Comparison of ENCODE assay signal across 11 mouse cellular contexts in the genomic region with DNA sequence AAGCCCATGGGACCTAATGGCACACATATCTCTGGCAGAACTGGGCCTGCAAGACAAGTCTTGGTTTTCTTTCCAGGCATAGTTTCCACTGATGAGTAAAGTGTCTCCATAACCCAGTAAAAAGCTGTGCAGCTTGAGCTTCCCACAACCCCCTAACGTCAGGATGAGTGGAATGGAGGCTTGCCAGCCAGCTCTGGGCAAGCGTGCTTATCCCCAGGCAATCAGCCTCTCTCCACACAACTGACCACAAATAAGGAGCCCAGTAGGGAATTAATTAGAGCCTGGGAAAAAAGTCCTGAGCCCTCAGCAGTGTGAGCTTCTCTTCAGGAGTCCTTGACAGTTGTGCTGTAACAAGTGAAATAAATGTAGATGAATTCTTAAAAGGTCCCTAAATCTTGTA. TPM values are rescaled to one million over a fixed set of nuclear protein-coding genes. Genes with fewer than 3 reads are reported as not detected.
DNase-seq lines count a peak whose midpoint lies in the region; ATAC-seq and TF ChIP-seq lines count a peak whose summit lies in the region.
"Had no signal": no experiment of that assay in that cellular context is flagged by ENCODE, and none has a peak within 500 bp of the region (broad histone marks: within the 10 kb centered on the region; RNA-seq: fewer than 3 reads in every experiment).

No protein-coding gene starts in this region.

- H3K4me2 ChIP-seq in hindbrain, embryonic 16.5 days (ENCODE audit: low read length): no peak overlapping the region
- H3K4me2 ChIP-seq in hindbrain, embryonic 11.5 days (replicated peaks; ENCODE audit: low read depth, low read length): no peak overlapping the region
- no peak overlapping the region for H3K4me2 ChIP-seq in kidney, embryonic 14.5 days (replicated peaks; ENCODE audit: low read depth, low read length)
- H3K4me2 ChIP-seq: limb, embryonic 15.5 days; midbrain, embryonic 12.5 days had no signal

- H3K27me3 ChIP-seq in hindbrain, embryonic 16.5 days (replicated peaks; ENCODE audit: control insufficient read depth, insufficient read depth, low read length): no peaks in the 10 kb centered on the region
- no peaks in the 10 kb centered on the region for H3K27me3 ChIP-seq in hindbrain, embryonic 11.5 days (ENCODE audit: control insufficient read depth, insufficient read depth, low read length)
- H3K27me3 ChIP-seq in cerebellum, adult 2 months (ENCODE audit: control insufficient read depth, insufficient read depth, low read length): no peaks in the 10 kb centered on the region
- no peaks in the 10 kb centered on the region for H3K27me3 ChIP-seq in kidney, embryonic 14.5 days (ENCODE audit: control insufficient read depth, insufficient read depth, low read length)
- H3K27me3 ChIP-seq: limb, embryonic 15.5 days; midbrain, embryonic 12.5 days had no signal

- no peaks in the 10 kb centered on the region for H3K9me3 ChIP-seq in hindbrain, embryonic 16.5 days (ENCODE audit: control insufficient read depth, low read length)
- no peaks in the 10 kb centered on the region for H3K9me3 ChIP-seq in hindbrain, embryonic 11.5 days (ENCODE audit: control insufficient read depth, low read length)
- H3K9me3 ChIP-seq in kidney, embryonic 14.5 days (ENCODE audit: control insufficient read depth, low read length): no peaks in the 10 kb centered on the region
- H3K9me3 ChIP-seq: limb, embryonic 15.5 days; midbrain, embryonic 12.5 days had no signal

- H3K27ac ChIP-seq in hindbrain, embryonic 16.5 days (ENCODE audit: low read depth, low read length): no peak overlapping the region
- H3K27ac ChIP-seq in hindbrain, embryonic 11.5 days (ENCODE audit: low read depth, low read length): no peak overlapping the region
- H3K27ac ChIP-seq in cerebellum, adult 2 months (ENCODE audit: insufficient read depth, low read length): no peak overlapping the region
- no peak overlapping the region for H3K27ac ChIP-seq in kidney, embryonic 14.5 days (ENCODE audit: low read depth, low read length)
- H3K27ac ChIP-seq: limb, embryonic 15.5 days; midbrain, embryonic 12.5 days had no signal

- intact Hi-C loops in gastrocnemius, postnatal 14 days (cut with DNase I; ENCODE audit: low total_unique reads): no loop called here

- no peak for TF ChIP-seq POLR2A in cerebellum, adult 2 months (IDR thresholded peaks at IDR 0.05; ENCODE audit: borderline replicate concordance, insufficient read depth, low read length)

- H3K9ac ChIP-seq in hindbrain, embryonic 16.5 days (ENCODE audit: low read depth, low read length): no peak overlapping the region
- no peak overlapping the region for H3K9ac ChIP-seq in hindbrain, embryonic 11.5 days (ENCODE audit: low read depth, low read length)
- no peak overlapping the region for H3K9ac ChIP-seq in kidney, embryonic 14.5 days (ENCODE audit: low read depth, low read length)
- H3K9ac ChIP-seq: limb, embryonic 15.5 days; midbrain, embryonic 12.5 days had no signal

- no peaks in the 10 kb centered on the region for H3K36me3 ChIP-seq in hindbrain, embryonic 16.5 days (ENCODE audit: control insufficient read depth, insufficient read depth, low read length)
- no peaks in the 10 kb centered on the region for H3K36me3 ChIP-seq in hindbrain, embryonic 11.5 days (ENCODE audit: control insufficient read depth, insufficient read depth, low read length)
- H3K36me3 ChIP-seq in kidney, embryonic 14.5 days (ENCODE audit: control insufficient read depth, insufficient read depth, low read length): no peaks in the 10 kb centered on the region
- H3K36me3 ChIP-seq: limb, embryonic 15.5 days; midbrain, embryonic 12.5 days had no signal

- no peak for TF ChIP-seq CTCF in cerebellum, adult 2 months (IDR thresholded peaks at IDR 0.05; ENCODE audit: borderline replicate concordance, insufficient read depth, low read depth, low read length)

- H3K4me3 ChIP-seq in hindbrain, embryonic 16.5 days (ENCODE audit: low read length): no peak overlapping the region
- H3K4me3 ChIP-seq in hindbrain, embryonic 11.5 days (ENCODE audit: low read depth, low read length): no peak overlapping the region
- no peak overlapping the region for H3K4me3 ChIP-seq in cerebellum, adult 2 months (replicated peaks; ENCODE audit: insufficient read depth, low read depth, low read length)
- H3K4me3 ChIP-seq in kidney, embryonic 14.5 days (ENCODE audit: low read length): no peak overlapping the region
- H3K4me3 ChIP-seq: limb, embryonic 15.5 days; midbrain, embryonic 12.5 days had no signal

- H3K4me1 ChIP-seq in hindbrain, embryonic 16.5 days (ENCODE audit: control insufficient read depth, insufficient read depth, low read depth, low read length): no peaks in the 10 kb centered on the region; the same call in 1 of the 2 replicates
- no peaks in the 10 kb centered on the region for H3K4me1 ChIP-seq in hindbrain, embryonic 11.5 days (replicated peaks; ENCODE audit: control insufficient read depth, insufficient read depth, low read length)
- H3K4me1 ChIP-seq in cerebellum, adult 2 months (ENCODE audit: control insufficient read depth, insufficient read depth, low read length): 0 out of 2 replicates have a peak, but pooled peaks cover 2% of the 10 kb centered on the region
- no peaks in the 10 kb centered on the region for H3K4me1 ChIP-seq in kidney, embryonic 14.5 days (ENCODE audit: control insufficient read depth, insufficient read depth, low read length)
- H3K4me1 ChIP-seq: limb, embryonic 15.5 days; midbrain, embryonic 12.5 days had no signal

- DNase-seq in hindbrain, embryonic 11.5 days (ENCODE audit: low spot score): no peak
- DNase-seq in cerebellum, adult 2 months: peak; percentile 19 to 39
- peak; percentile 75 for DNase-seq in gastrocnemius, postnatal 14 days
- DNase-seq in right cerebral cortex, adult 2 months (ENCODE audit: low spot score in 2 of 2): peak; percentile 41 to 48
- DNase-seq in urinary bladder, postnatal 36 days (ENCODE audit: low spot score in 2 of 2): no peak

- ATAC-seq in hindbrain, embryonic 16.5 days: peak; percentile 86
- ATAC-seq in hindbrain, embryonic 11.5 days (ENCODE audit: low FRiP score): no peak
- ATAC-seq in kidney, embryonic 14.5 days (ENCODE audit: low FRiP score, low TSS enrichment): no peak
- ATAC-seq in megakaryocyte-erythroid progenitor cell, adult 5-6 weeks (replicated peaks; ENCODE audit: low FRiP score, low TSS enrichment, poor library complexity, severe bottlenecking): no peak
- ATAC-seq: intestine, postnatal 0 days had no signal

- WGBS in hindbrain, embryonic 16.5 days: 27% methylated on average over 2 of the region's 2 CpGs
- 46% methylated on average over 2 of the region's 2 CpGs for whole genome bisulfite sequencing in hindbrain, embryonic 11.5 days
- WGBS in cerebellum, adult 2 months: 4% methylated on average over 2 of the region's 2 CpGs
- WGBS in kidney, embryonic 14.5 days: 67% methylated on average over 2 of the region's 2 CpGs

RNA-seq across cellular contexts. Expression of a gene that starts 9.1 kb away (rescaled TPM):
- polyA plus RNA-seq in hindbrain, embryonic 16.5 days (2015; fragmentation: Nextera tagmentation; extraction: Ambion mirVana): 0.21 and 0.59 TPM in 2 replicates
- polyA plus RNA-seq in hindbrain, embryonic 11.5 days (2014; fragmentation: Nextera tagmentation; extraction: Ambion mirVana): 0.20 and 1.5 TPM in 2 replicates
- 13.3 and 14.2 TPM in 2 replicates for polyA plus RNA-seq in cerebellum, adult 2 months (2012; rRNA removed)
- total RNA-seq in gastrocnemius, postnatal 14 days (2021): not detected
- polyA plus RNA-seq in kidney, embryonic 14.5 days (2014; fragmentation: Nextera tagmentation; extraction: Ambion mirVana): not detected in 2 replicates
- total RNA-seq in megakaryocyte-erythroid progenitor cell, adult 5-6 weeks (2014; fragmentation: Nextera tagmentation): not detected in 2 replicates
- total RNA-seq in megakaryocyte-erythroid progenitor cell, adult 5-6 weeks (2017): not detected in 2 replicates
- polyA plus RNA-seq: intestine, postnatal 0 days; limb, embryonic 15.5 days; midbrain, embryonic 12.5 days had no signal

RNA-seq across cellular contexts. Expression of a gene that starts 26.7 kb away (rescaled TPM):
- 78.4 and 85.6 TPM in 2 replicates for polyA plus RNA-seq in hindbrain, embryonic 16.5 days (2015; fragmentation: Nextera tagmentation; extraction: Ambion mirVana)
- 214 and 232 TPM in 2 replicates for polyA plus RNA-seq in hindbrain, embryonic 11.5 days (2014; fragmentation: Nextera tagmentation; extraction: Ambion mirVana)
- 357 and 409 TPM in 2 replicates for polyA plus RNA-seq in cerebellum, adult 2 months (2012; rRNA removed)
- 100 to 1,000 TPM; 256 TPM for total RNA-seq in gastrocnemius, postnatal 14 days (2021)
- polyA plus RNA-seq in kidney, embryonic 14.5 days (2014; fragmentation: Nextera tagmentation; extraction: Ambion mirVana): 314 and 409 TPM in 2 replicates
- 3,965 and 4,066 TPM in 2 replicates for total RNA-seq in megakaryocyte-erythroid progenitor cell, adult 5-6 weeks (2014; fragmentation: Nextera tagmentation)
- 2,270 and 3,048 TPM in 2 replicates for total RNA-seq in megakaryocyte-erythroid progenitor cell, adult 5-6 weeks (2017)

Comparison
In these comparisons a context has a peak if more than half of its experiments do, and no peak if none do; other contexts are left out.
1. DNase-seq: peak in cerebellum, adult 2 months (2 of 2), gastrocnemius, postnatal 14 days (single experiment) and right cerebral cortex, adult 2 months (2 of 2); none in hindbrain, embryonic 11.5 days (single experiment) and urinary bladder, postnatal 36 days (0 of 2).